Mouse (Mus musculus): ENCODE data around the gene Grrp1. TPM values are rescaled to one million over a fixed set of nuclear protein-coding genes. Genes with fewer than 3 reads are reported as not detected.

Gene Grrp1
- polyA plus RNA-seq, 1 experiment from 2014 or later: 10.4 TPM

DNA sequence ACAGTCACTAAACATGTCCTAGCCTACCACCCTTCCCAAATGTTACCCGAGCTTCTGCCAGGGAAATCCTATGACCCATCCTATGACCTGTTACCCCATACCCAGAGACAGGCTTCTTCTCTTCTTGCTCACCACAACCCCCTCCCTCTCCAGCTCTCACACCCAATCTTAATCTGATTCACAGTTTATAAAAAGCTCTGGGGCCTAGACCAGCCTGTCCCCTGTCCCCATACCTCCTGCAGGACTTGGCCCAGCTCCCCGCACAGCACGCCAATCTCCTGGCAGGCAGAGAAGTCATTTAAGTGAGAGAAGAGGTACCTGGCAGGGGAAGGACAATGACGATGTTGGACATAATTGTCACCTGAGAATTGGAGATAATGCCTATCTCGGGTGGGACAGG lies 19.0 kb downstream of the Grrp1 start:
- Histone ChIP-seq H3K4me3 (no peak overlapping the region), H3K4me2 (no peak overlapping the region), H3K36me3 (no peaks in the 10 kb centered on the region), H3K27me3 (peaks cover 28% of the 10 kb centered on the region), H3K9me3 (no peaks in the 10 kb centered on the region), H3K9ac (no peak overlapping the region), H3K27ac (replicated peaks) (no peak overlapping the region), H3K4me1 (replicated peaks) (0 out of 2 replicates have a peak, but pooled peaks cover 10% of the 10 kb centered on the region)
- WGBS: 87% methylated on average over 5 of the region's 5 CpGs
- no peak for ATAC-seq (ENCODE audit: low read depth)

DNA sequence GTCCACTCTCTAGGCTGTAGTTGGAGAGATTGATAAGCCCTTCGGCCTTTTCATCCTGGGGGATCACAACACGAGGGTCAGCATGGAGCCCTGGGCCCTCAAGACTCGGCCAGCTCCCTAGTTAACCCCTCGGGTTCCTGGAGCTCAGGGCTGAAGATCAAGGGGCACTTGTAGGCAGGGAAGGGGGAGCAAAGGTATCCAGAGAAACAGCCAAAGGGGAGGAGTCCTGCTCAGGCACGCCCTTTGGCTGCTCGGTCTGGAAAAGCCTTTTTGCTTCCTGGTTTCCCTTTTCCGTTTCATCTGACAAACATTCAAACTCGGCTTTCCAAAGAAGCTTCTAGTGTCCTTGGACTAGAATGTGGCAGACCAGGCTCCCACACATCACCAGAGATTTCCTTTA lies 23.5 kb downstream of the Grrp1 start:
- H3K4me3 ChIP-seq: no peak overlapping the region
- 44% methylated on average over 8 of the region's 8 CpGs for WGBS
- H3K9me3 ChIP-seq: no peaks in the 10 kb centered on the region
- no peak overlapping the region for H3K27ac ChIP-seq (replicated peaks)
- H3K36me3 ChIP-seq: no peaks in the 10 kb centered on the region
- H3K4me1 ChIP-seq (replicated peaks): no peaks in the 10 kb centered on the region
- no peaks in the 10 kb centered on the region for H3K27me3 ChIP-seq
- H3K4me2 ChIP-seq: no peak overlapping the region
- H3K9ac ChIP-seq: no peak overlapping the region
- ATAC-seq (ENCODE audit: low read depth): no peak

DNA sequence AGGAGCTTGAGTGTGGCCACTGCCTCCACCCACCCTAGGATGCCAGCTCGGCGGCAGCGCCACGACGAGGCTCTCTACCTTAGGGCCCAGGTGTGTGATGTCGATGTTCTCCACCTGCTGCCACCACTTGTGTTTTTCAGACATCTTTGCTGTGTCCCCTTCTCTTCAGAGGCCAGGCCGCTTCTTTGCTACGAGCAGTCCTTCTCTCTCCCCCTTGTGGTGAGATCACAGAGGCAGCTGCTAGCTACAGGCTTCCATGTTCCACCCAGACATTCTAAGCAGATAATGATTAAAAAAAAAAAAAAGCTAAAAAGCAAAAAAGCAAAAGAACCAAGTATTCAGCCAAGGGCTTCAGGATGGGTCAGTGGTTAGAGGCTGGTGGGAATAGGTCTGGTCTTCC lies 26.7 kb downstream of the Grrp1 start, which contains the start of gene Catsper4:
Gene Catsper4, minus strand, starts transcription at position 190 of the 400 bp plus-strand sequence.
- 78% methylated on average over 8 of the region's 8 CpGs for WGBS
- no peaks in the 10 kb centered on the region for H3K9me3 ChIP-seq
- no peak for ATAC-seq (ENCODE audit: low read depth)

DNA sequence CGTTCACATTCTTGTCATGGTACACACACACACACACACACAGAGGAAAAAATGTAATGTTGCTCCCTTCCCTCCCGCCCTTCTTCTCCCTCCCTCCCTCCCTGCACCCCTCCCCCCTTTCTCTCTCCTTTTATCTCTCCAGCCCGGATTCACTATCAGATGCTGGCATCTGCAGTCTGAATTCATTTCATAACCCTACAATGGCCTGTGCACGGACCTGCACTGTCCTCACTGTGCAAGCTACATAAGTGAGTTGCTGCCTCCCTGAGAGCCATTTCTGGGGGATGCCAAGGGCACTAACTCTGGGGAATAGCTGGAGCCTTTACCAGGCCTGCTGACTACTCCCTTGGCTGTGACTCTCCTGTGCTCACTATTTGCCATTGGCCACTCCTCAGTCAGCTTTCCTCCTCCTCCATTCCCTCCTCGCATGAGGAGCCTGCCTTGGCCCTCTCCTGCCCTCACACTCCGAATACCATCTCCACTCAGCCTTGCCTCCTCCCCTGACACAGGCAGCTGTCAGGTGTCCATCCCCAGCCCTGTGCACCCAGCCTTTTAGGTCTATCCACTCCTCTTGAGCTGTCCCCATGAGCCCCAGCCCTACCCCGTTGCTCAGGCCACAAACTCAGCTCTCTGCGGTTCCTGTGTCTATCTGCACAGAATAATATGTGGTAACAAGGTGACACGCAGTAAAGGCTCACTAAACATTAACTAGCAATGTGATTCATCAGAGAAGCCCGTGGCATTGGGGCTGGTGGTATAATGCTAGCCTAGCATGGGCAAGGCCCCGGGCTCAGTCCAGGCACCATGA lies 30.9 kb downstream of the Grrp1 start:
- Histone ChIP-seq H3K4me1 (replicated peaks) (no peaks in the 10 kb centered on the region), H3K9ac (no peak overlapping the region), H3K36me3 (no peaks in the 10 kb centered on the region), H3K4me3 (no peak overlapping the region), H3K4me2 (no peak overlapping the region), H3K27ac (replicated peaks) (no peak overlapping the region), H3K27me3 (no peaks in the 10 kb centered on the region), H3K9me3 (no peaks in the 10 kb centered on the region)
- ATAC-seq (ENCODE audit: low read depth): no peak
- WGBS: 67% methylated on average over 11 of the region's 11 CpGs

More for the DNA sequence above, 26.7 kb downstream of the Grrp1 start, which contains the start of gene Catsper4:
- Histone ChIP-seq H3K9ac (no peak within 1 kb of the TSS), H3K4me1 (replicated peaks) (no peaks in the 10 kb centered on the region), H3K36me3 (no peaks in the 10 kb centered on the region), H3K4me3 (no peak within 1 kb of the TSS), H3K27me3 (no peaks in the 10 kb centered on the region), H3K4me2 (no peak within 1 kb of the TSS), H3K27ac (replicated peaks) (no peak within 1 kb of the TSS)

DNA sequence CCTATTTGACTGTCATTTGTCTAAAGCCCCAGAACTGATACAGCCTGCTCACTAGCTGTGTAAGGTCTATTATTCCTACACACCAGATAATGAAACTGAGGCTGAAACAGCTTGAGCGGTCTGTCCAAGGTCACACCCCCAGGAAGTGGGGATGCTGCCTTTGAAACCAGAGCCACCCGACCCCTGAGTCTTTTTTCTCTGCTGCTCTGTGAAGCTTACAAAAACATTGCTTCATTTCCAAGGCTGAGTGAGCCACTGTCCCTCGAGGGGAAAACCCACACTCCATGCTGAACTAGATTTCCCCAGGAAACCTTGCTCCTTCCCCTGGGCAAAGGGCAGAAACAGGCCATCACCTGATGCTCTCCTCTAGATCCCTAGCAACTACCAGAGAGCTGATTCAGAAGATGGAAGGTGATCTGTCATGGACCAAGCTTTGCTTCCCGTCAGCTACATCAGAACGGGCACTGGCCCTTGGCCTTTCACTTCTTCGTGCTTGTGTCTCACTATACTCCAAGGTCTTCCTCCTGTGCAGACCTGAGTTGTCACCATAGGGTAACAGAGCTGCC lies 47.3 kb downstream of the Grrp1 start:
- WGBS: 69% methylated on average over 6 of the region's 6 CpGs
- no peak overlapping the region for H3K9ac ChIP-seq
- no peak for ATAC-seq (ENCODE audit: low read depth)

DNA sequence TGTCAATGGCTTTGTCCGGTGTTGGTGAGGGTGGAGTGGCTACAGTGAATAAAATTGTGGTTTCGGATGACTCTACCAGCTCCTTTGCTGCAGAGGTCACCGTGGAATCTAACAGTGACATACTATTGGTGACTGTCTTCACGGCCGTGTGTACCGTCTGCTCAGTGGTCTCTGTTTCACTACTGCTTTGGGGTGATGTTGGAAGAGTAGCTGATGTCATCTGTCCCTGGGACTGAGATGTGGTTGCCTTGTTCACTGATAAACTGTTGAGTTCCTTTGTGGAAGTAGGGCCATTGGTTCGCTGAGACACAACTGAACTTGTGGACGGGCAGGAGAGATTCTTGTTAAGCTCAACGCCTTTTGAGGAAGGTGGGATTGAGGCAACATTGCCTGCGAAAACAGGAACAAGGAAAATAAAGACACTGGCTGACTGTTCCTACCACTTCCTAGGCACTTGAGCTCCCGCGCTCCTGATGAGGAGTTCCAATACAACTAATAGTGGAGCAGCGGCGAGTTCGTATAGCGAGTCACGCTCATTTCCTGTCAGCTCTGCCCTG lies 50.5 kb downstream of the Grrp1 start:
- ATAC-seq (ENCODE audit: low read depth): no peak
- Histone ChIP-seq H3K9me3 (no peaks in the 10 kb centered on the region), H3K27ac (replicated peaks) (no peak overlapping the region), H3K4me2 (no peak overlapping the region), H3K9ac (no peak overlapping the region), H3K27me3 (no peaks in the 10 kb centered on the region), H3K4me3 (no peak overlapping the region), H3K4me1 (replicated peaks) (no peaks in the 10 kb centered on the region), H3K36me3 (no peaks in the 10 kb centered on the region)
- 90% methylated on average over 17 of the region's 17 CpGs for WGBS

More for the DNA sequence above, 47.3 kb downstream of the Grrp1 start:
- Histone ChIP-seq H3K27ac (replicated peaks) (no peak overlapping the region), H3K36me3 (no peaks in the 10 kb centered on the region), H3K4me3 (no peak overlapping the region), H3K4me1 (replicated peaks) (no peaks in the 10 kb centered on the region), H3K4me2 (no peak overlapping the region), H3K27me3 (no peaks in the 10 kb centered on the region), H3K9me3 (no peaks in the 10 kb centered on the region)

DNA sequence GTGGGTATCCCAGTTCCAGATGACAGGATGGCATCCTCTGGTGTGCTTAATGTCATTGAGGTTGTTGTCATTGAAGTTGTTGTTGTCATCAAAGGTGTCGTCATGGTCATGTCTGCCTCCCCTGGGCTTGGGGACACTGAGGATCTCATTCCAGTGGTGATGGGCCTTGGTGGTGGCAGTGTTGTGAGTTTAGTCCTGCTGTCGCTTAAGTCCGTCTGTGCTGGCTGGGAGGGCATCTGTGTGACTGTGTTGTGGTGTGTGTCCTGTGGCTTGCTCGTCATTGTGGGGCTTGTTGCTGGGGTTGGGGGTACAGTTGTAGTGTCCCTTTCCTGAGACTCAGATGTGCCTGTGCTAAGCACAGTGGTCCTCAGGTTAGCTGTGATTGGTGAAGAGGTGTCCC lies 51.0 kb downstream of the Grrp1 start, which contains the start of gene Gm7534:
Gene Gm7534, minus strand, starts transcription at position 101 of the 400 bp plus-strand sequence.
- H3K4me3 ChIP-seq: no peak within 1 kb of the TSS
- no peak within 1 kb of the TSS for H3K27ac ChIP-seq (replicated peaks)
- H3K4me2 ChIP-seq: no peak within 1 kb of the TSS
- H3K9me3 ChIP-seq: no peaks in the 10 kb centered on the region
- WGBS: 89% methylated on average over 4 of the region's 4 CpGs
- H3K36me3 ChIP-seq: no peaks in the 10 kb centered on the region
- no peaks in the 10 kb centered on the region for H3K27me3 ChIP-seq
- H3K4me1 ChIP-seq (replicated peaks): no peaks in the 10 kb centered on the region
- no peak within 1 kb of the TSS for H3K9ac ChIP-seq
- ATAC-seq (ENCODE audit: low read depth): no peak

Other genes starting within 250 kb of the Grrp1 start
- 0.17 and 0.32 TPM in 2 replicates for gene Lin28a, start 235.3 kb downstream of the Grrp1 start, polyA plus RNA-seq (2015; fragmentation: Nextera tagmentation; extraction: Ambion mirVana)
- gene Zfp683, start 200.3 kb downstream of the Grrp1 start, polyA plus RNA-seq (2015; fragmentation: Nextera tagmentation; extraction: Ambion mirVana): not detected in 2 replicates
- 1.3 and 1.7 TPM in 2 replicates for gene Crybg2, start 193.3 kb downstream of the Grrp1 start, polyA plus RNA-seq (2015; fragmentation: Nextera tagmentation; extraction: Ambion mirVana)
- 3.1 and 5.1 TPM in 2 replicates for gene Cd52, start 159.0 kb downstream of the Grrp1 start, polyA plus RNA-seq (2015; fragmentation: Nextera tagmentation; extraction: Ambion mirVana)
- gene Ubxn11, start 151.5 kb downstream of the Grrp1 start, polyA plus RNA-seq (2015; fragmentation: Nextera tagmentation; extraction: Ambion mirVana): 10.3 and 10.4 TPM in 2 replicates
- 384 and 425 TPM in 2 replicates for gene Sh3bgrl3, start 125.3 kb downstream of the Grrp1 start, polyA plus RNA-seq (2015; fragmentation: Nextera tagmentation; extraction: Ambion mirVana)
- 21.2 and 22.6 TPM in 2 replicates for gene Cep85, start 67.0 kb downstream of the Grrp1 start, polyA plus RNA-seq (2015; fragmentation: Nextera tagmentation; extraction: Ambion mirVana)
- not detected in 2 replicates for gene Gm7534, start 51.1 kb downstream of the Grrp1 start, polyA plus RNA-seq (2015; fragmentation: Nextera tagmentation; extraction: Ambion mirVana)
- gene Catsper4, start 26.7 kb downstream of the Grrp1 start, polyA plus RNA-seq (2015; fragmentation: Nextera tagmentation; extraction: Ambion mirVana): not detected in 2 replicates
- 0.29 TPM in 1 of 2 replicates, not detected in the other for gene Cnksr1, start 15.7 kb downstream of the Grrp1 start, polyA plus RNA-seq (2015; fragmentation: Nextera tagmentation; extraction: Ambion mirVana)
- gene E130218I03Rik, start 10.4 kb downstream of the Grrp1 start, polyA plus RNA-seq (2015; fragmentation: Nextera tagmentation; extraction: Ambion mirVana): 0.47 TPM in 1 of 2 replicates, not detected in the other
- gene Zfp593, start 8.5 kb downstream of the Grrp1 start, polyA plus RNA-seq (2015; fragmentation: Nextera tagmentation; extraction: Ambion mirVana): 15.1 and 15.7 TPM in 2 replicates
- not detected in 2 replicates for gene Gm30191, start 7.2 kb downstream of the Grrp1 start, polyA plus RNA-seq (2015; fragmentation: Nextera tagmentation; extraction: Ambion mirVana)
- 31.6 and 35.5 TPM in 2 replicates for gene Pdik1l, start 33.8 kb upstream of the Grrp1 start, polyA plus RNA-seq (2015; fragmentation: Nextera tagmentation; extraction: Ambion mirVana)
- gene Trim63, start 61.0 kb upstream of the Grrp1 start, polyA plus RNA-seq (2015; fragmentation: Nextera tagmentation; extraction: Ambion mirVana): 0.88 and 1.6 TPM in 2 replicates
- 0.15 and 0.22 TPM in 2 replicates for gene Slc30a2, start 89.1 kb upstream of the Grrp1 start, polyA plus RNA-seq (2015; fragmentation: Nextera tagmentation; extraction: Ambion mirVana)
- 0.66 and 0.73 TPM in 2 replicates for gene Extl1, start 129.7 kb upstream of the Grrp1 start, polyA plus RNA-seq (2015; fragmentation: Nextera tagmentation; extraction: Ambion mirVana)
- gene Pafah2, start 142.2 kb upstream of the Grrp1 start, polyA plus RNA-seq (2015; fragmentation: Nextera tagmentation; extraction: Ambion mirVana): 7.4 and 8.0 TPM in 2 replicates
- 6,082 and 6,118 TPM in 2 replicates for gene Stmn1, start 214.2 kb upstream of the Grrp1 start, polyA plus RNA-seq (2015; fragmentation: Nextera tagmentation; extraction: Ambion mirVana)
- 19.5 and 23.3 TPM in 2 replicates for gene Paqr7, start 242.6 kb upstream of the Grrp1 start, polyA plus RNA-seq (2015; fragmentation: Nextera tagmentation; extraction: Ambion mirVana)

Measured in neural tube, embryonic 13.5 days (tissue).